Mouse (Mus musculus): ENCODE measurements around the gene Ccdc106.
"Not testable (repeated sequence)": the region's sequence is repeated elsewhere in the genome, so short reads cannot be mapped to it uniquely, and the experiment has no call there.

The Ccdc106 gene

DNA sequence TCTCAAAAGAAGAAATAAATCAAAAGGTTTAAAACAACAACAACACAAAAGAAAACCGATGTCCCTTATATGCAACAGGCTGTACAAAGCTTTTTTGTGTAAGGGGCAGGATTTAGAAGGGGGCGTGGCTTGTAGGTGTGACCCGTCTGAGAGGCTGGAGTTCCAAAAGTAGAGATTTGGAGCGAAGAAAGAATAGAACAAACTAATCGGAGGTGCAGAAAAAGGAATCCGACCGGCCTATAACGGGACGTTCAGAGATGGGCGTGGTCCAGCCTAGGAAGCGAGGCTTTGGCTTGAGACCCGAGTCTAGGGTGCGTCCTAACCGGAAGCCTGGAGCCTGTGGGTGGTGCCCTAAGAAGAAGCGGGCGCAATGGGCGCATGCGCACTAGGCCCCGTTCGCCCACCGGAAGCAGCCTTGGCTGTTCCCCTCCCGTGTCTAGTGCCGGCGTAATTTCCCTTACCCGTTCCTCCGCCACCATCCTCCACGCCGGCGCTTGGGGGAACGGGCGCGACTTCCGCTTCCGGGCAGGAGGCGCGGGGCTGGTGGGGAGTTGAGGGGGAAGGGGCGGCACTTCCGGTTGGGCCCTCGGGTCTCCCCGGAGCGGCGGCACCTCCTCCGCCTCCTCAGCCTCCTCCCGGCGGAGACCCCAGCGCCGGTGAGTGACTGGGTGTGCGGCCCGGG, at the start of gene Ccdc106, which contains the start of gene Zfp865:
TSS of gene Ccdc106 (plus strand) at position 554 of the 682 bp plus-strand sequence.
TSS of gene Zfp865 (plus strand) at position 377 of the 682 bp plus-strand sequence.
- DNase-seq, result peak; percentile 99

DNA sequence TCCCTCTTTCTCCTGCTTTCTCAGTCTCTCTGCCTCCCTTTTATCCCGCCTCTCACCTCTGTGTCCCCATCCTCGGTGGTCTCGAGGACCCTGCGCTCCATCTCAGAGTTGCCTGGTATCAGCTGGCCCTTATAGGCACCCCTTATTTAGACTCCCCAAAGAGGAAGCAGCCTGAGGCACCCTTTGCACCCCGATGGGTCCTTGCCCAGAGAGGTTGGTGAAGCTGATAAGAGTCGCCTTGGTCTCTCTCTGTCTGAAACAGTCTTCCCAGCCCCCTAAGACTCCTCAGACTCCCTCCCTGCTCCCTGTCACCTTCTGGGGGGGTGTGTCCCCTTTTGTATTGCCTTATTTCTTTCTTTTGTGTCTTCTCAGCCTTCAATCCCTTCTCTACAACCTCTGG, 49.3 kb upstream of the Ccdc106 start, which contains the start of gene Sbk3:
TSS of gene Sbk3 (minus strand) at position 101 of the 400 bp plus-strand sequence.
- DNase-seq, result no peak

DNA sequence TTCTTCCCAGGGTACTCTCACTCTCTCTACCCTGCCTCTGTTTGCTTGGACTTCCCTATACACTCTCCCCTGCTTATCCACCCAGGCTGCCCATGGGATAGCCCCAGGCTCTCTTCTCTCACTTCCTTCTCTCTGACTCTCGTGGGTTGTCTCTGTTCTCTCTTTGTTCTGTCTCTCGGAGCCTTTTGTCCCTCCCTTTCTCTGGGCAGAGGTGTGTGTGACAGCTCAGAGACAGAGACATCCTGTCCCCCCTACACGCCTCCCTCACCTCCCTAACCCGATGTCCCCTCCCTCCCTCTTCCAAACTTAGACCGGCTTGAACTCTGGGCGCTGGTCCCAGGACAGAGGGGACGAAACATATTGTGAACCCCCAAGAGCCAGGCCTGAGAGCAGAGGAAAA, 48.6 kb upstream of the Ccdc106 start:
- no peak for DNase-seq

- DNase-seq, result no peak
Measured at GRCm38 (mm10) chr7:4972321-4973047, 47.9 kb upstream of the Ccdc106 start.

DNA sequence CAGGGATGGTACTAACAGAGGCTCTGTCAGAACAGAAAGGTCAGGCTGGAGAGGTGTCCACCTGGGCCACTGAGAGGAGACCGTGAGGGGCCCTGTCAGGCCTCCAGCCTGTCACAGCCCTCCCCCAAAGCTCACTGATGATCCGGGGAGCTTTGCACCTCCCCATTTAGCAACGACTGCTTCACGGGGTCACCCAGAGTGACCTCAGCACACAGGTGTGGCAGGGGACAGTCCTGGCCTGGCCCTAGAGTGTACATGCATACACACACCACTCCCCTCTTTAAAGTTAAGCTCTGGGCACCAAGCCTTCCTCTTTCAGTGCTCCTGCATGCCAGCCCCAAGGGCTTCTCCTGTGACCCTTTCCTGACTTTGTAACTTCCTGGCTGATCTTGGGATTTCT, 44.9 kb upstream of the Ccdc106 start:
- DNase-seq, result no peak

GRCm38 (mm10) chr7:4976832-4977231, 43.5 kb upstream of the Ccdc106 start:
- no peak for DNase-seq

- no peak for DNase-seq
Measured at GRCm38 (mm10) chr7:4988250-4988649, 32.1 kb upstream of the Ccdc106 start.

- DNase-seq, result no peak
Measured at GRCm38 (mm10) chr7:4993347-4993998, 26.9 kb upstream of the Ccdc106 start.

- no peak for DNase-seq
Measured at GRCm38 (mm10) chr7:4993999-4994788, 26.2 kb upstream of the Ccdc106 start.

DNA sequence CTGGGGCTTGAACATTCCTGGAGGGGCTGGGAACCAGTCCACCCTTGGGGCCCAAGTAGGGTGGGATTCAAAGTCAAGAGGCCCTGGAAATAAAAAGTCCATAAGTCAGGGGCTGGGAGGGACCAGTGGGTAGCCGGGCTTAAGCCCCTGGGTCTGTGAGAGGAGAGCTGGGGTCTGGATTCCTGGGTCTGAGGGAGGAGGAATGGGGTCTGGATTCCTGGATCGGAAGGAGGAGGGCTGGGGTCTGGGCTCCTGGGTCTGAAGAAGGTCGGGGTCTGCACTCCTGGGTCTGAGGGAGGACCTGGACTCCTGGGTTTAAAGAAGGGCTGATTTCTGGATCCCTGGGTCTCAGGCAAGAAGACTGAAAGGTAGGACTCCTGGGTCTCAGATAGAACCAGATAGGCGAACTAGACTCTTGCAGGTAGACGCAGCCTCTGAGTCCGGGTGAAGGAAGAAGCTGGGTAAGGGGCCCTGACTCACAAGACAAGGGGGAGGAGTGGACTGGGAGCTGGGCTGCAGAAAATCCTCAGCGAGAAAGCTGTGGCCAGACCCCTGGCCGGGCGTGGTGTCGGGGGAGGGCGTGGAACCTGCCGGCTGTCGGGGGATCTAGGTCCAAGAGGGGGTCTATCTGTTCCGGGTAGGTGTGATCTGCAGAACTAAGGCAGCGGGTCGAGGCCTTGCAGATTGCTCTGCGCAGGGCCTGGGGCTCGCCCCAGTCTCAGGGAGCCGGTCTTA, 24.9 kb upstream of the Ccdc106 start:
- DNase-seq, result no peak

DNA sequence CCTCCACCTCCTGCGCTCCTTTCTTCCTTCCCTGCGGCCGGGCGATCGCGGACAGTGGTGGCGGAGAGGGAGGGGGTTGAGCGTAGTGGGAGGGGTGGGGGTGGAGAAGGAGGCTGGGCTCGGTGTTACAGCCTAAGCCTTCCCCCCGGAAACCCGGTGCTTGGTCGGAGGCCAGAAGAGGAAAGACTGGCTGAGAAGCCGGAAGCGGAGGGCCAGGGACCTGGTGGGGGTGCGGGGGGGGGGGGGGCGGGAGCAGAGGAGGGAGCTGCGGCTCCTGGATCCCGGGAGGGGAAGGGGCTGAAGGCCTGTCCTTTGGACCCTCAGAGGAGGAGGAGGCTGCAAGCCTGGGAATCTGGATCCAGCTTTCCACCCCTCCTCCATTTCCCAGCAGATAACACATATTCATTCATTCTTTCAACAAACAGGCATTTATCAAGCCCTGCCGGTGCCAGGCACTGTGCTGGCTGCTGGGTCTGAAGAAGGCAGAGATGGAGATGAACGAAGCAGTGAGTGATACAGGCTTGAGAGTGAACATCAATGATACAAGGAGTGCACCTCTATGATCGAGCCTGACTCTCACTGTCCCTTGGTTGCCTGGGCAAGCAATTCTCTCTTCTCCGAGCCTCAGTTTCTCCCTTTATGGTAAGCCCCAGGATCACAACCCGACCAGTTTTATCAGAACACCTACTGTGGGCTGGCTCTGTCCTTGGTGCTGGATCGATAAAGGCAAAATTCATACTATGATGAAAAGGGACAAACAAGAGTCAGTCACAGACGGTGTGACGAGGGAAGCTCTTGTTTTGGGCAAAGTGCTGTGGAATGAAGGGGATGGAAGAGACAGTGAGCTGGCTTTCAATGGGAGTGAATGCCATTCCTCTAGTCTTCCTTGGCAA, 24.1 kb upstream of the Ccdc106 start, which contains the start of gene Zfp579:
TSS of gene Zfp579 (minus strand) at position 156 of the 893 bp plus-strand sequence.
- peak; percentile 89 for DNase-seq

DNA sequence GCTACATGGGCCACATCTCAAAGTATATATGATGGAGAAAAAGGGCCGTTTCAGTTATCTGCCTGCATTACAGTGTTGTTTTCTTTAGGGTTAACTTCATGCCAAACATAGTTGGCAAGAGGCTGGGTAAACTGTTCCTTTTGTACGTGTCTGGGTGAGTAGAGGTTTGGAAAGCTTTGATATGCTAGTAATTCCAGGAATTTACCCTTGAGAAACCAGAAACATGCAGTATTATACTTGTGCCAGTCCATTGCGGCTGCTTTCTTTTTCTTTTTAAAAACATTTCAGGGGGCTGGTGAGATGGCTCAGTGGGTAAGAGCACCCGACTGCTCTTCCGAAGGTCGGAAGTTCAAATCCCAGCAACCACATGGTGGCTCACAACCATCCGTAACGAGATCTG, 23.4 kb upstream of the Ccdc106 start:
- DNase-seq, result no peak

DNA sequence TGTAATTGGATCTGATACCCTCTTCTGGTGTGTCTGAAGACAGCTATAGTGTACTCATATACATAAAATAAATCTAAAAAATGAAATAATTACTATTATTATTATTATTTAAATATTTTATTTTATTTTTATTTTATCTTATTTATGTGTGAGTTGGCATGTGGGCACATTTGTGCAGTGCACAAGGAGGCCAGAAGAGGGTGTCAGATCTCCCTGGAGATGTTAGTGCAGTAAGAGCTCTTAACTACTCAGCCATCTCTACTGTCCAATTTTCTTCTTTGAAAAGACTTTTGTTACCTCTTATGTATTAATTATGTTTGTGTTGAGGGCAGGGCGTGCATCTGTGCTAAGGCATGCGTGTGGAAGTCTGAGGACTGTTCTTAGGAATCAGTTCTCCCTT, 20.5 kb upstream of the Ccdc106 start:
- no peak for DNase-seq

GRCm38 (mm10) chr7:5002876-5003275, 17.5 kb upstream of the Ccdc106 start:
- DNase-seq, result not testable (repeated sequence)

DNA sequence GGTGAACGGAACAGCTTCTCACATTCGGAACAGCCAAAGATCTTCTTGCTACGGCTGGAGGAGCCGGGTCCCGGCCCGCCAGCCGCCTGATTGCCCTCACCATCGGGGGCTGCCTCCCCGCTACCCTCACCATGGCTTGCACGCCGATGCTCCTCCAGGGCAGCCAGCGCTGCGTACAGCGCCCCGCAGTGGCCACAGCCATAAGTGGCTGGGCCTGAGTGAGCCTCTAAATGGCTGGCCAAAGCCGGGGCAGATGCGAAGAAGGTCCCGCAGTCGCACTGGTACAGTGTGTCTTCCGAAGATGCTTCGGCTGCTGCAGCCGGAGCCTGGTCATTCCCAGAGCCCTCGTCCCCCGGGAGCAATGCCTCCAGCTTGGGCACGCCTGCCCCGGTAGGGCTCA, 12.1 kb upstream of the Ccdc106 start:
- no peak for DNase-seq

- no peak for DNase-seq
Measured at GRCm38 (mm10) chr7:5012681-5013513, 7.5 kb upstream of the Ccdc106 start.

GRCm38 (mm10) chr7:5014251-5015117, 5.9 kb upstream of the Ccdc106 start, which contains the start of the genes Zfp524 and Fiz1:
TSS of gene Zfp524 (plus strand) at chr7:5014415.
TSS of gene Fiz1 (minus strand) at chr7:5014697.
- DNase-seq, result peak; percentile 96

- DNase-seq, result peak; percentile 91
Measured at GRCm38 (mm10) chr7:5015118-5016001, 5.0 kb upstream of the Ccdc106 start, which contains the start of gene Gm44973. TSS of gene Gm44973 (plus strand) at chr7:5015496.

Measured in right cerebral cortex, postnatal 25 days (tissue).